Mouse (Mus musculus) urinary bladder, postnatal 25 days (tissue): Measurements from ENCODE around the gene Mrpl33.

Experiments used
- DNase-seq: peaks from one replicate; pipeline ENCODE4 v3.0.0; 2022; ENCODE audit warnings: low spot score

The Mrpl33 gene

DNA sequence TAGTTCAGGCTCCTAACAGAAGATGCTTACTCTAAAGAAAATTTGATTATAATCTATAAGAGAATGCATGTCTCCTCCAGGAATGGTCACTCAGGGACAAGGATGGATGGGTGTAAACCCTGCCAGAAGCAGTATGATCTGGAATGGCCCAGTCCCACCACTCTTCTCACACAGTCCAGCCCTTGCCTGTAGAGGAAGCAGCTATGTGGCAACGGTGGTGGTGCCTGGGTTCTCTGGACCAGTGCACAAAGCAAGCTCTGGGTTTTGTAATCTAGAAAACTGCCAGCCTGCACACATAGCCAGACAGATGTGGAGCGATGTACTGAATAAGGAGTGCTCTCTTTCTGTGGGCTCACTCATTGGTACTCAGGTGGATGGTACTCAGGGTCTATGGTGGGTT lies 43.8 kb downstream of the Mrpl33 start:
- no peak for DNase-seq

DNA sequence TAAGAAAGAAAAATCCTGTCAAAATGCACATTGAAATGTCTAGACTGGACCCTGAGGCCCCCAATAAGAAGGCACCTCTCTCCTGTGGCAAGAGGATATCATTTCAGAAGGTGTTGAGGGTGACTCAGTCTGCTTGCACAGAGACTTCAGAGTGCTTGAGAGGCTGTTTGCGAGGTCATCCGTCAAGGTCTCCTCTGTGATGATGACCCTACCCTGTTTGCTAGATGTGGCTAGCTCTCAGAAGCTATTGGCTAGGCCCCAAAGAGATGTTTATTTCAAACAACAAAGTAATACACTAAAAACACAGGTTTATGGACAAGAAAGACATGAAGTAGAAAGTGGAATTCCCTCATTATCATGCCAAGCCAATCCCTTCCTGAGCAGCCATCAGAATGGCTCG lies 45.6 kb downstream of the Mrpl33 start:
- DNase-seq, result no peak

- DNase-seq, result no peak
Observed at GRCm38 (mm10) chr5:31644272-31644671, 47.5 kb downstream of the Mrpl33 start.

DNA sequence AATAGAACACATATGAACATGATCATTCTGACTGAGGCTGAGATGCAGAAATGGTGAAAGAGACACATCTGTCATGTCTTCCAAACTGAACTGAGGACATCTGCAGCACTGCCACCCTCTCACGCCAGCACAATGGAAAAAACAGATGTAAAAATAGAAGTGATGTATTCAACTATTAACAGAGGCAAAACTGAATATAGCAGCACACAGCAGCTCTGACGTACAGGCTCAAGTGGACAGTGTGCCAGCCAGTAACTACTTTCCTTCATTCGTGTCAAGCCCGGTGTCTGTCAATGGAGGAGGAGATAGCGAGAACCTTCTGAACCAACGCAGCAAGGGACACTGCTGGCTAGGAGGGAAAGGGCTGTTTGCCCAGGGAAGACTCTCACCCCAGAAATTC lies 48.1 kb downstream of the Mrpl33 start:
- no peak for DNase-seq

DNA sequence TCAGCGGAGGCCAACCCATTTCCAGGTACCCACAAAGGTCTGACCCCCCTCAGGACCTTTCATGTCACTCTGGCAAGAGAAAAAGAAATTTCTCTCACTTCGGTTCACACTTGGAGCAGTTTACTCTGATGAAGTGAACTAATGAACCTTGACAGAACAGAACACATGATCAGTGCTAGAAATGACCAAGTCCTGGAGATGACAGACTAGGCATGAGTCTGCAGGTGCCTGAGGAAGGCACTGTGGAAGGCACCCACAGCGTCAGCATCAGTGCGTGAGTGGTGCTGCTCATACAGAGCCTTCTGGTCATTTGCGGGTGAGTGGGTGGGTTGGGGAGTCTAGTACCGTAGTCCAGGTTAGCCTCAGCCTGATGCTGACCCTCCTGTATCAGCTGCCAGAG lies 49.1 kb downstream of the Mrpl33 start:
- no peak for DNase-seq

- no peak for DNase-seq
Observed at GRCm38 (mm10) chr5:31646574-31646973, 49.8 kb downstream of the Mrpl33 start.

DNA sequence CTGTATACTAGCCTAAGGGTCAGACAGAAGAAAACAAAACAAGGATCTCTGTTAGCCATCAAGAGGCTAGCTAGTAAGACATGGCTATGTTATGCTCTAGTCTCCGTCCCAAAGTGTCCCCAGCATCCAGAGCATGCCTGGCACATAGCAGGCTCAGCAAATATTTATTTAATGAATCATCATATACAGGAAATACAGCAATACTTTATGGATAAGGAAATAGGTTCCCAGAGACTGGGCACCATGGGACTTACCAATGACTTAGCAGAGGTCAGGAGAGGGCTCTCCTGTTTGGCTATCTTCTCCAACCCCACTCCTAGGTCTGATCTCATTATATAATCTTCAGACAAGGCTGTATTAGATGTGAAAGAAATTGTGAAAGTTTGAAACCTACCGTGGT lies 50.6 kb downstream of the Mrpl33 start:
- DNase-seq, result no peak

GRCm38 (mm10) chr5:31650518-31651288 lies 54.0 kb downstream of the Mrpl33 start:
- no peak for DNase-seq

- DNase-seq, result no peak
Observed at GRCm38 (mm10) chr5:31655688-31656190, 59.0 kb downstream of the Mrpl33 start.

DNA sequence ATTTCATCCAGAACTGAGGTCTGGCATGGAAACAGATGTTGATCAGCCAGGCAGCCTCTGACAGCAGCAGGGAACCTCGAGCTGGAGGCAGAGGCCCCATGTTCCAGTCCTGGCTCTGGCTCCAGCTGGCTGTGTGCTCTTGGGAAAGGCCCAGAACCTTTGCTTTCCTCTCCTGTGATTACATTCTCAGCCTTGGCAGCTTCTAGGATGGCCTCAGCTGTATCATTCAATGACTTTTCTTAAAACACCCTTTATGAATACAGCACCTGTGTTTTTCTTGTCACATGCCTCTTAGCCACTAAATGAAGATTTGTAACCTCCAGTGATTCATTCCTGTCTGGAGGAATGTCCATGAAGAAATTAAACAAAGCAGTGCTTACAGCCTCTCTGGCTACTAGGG lies 69.4 kb downstream of the Mrpl33 start:
- DNase-seq, result no peak

- DNase-seq, result no peak
Observed at GRCm38 (mm10) chr5:31668325-31668968, 71.7 kb downstream of the Mrpl33 start.

GRCm38 (mm10) chr5:31669984-31670383 lies 73.2 kb downstream of the Mrpl33 start:
- no peak for DNase-seq

- DNase-seq, result no peak
Observed at GRCm38 (mm10) chr5:31671137-31671536, 74.4 kb downstream of the Mrpl33 start.

- DNase-seq, result no peak
Observed at GRCm38 (mm10) chr5:31673431-31673830, 76.7 kb downstream of the Mrpl33 start.

DNA sequence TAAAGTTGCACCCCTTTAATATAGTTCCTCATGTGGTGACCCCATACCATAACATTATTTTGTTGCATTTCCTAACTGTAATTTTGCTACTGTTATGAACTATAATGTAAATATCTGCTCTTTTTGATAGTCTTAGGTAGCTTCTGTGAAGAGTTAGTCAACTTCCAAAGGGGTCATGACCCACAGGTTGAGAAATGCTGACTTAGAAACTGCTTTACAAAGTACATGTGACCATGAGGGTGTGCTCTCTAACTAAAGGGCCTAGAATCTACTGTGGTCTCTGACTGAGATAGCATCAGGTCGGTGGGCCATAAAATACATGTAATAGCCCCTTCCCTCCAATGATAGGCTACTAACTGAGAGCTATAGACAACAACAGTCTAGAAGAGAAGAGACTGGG lies 81.3 kb downstream of the Mrpl33 start:
- DNase-seq, result no peak

- no peak for DNase-seq
Observed at GRCm38 (mm10) chr5:31680183-31680582, 83.4 kb downstream of the Mrpl33 start.

DNA sequence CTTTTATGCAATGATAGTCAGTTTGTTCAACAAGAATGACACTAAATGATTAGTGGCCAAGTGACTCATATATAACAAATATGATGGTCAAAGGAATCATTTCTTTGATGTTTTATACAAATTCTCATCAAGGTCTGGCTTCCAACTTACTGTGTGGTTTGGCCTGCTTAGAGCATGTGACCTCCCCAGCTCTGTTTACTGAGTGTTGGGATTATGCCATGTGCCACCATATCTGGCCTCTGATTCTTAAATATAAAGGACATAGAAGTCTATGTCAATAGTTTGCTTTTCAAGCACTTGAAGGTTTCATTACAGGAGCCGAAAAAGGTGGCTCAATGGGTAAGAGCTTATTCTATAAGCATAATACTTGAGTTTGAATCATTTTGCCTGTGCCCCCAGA lies 85.6 kb downstream of the Mrpl33 start:
- DNase-seq, result no peak

GRCm38 (mm10) chr5:31686040-31686439 lies 89.3 kb downstream of the Mrpl33 start:
- DNase-seq, result no peak

- no peak for DNase-seq
Observed at GRCm38 (mm10) chr5:31687972-31688371, 91.2 kb downstream of the Mrpl33 start.

- no peak for DNase-seq
Observed at GRCm38 (mm10) chr5:31693191-31693590, 96.5 kb downstream of the Mrpl33 start.

DNA sequence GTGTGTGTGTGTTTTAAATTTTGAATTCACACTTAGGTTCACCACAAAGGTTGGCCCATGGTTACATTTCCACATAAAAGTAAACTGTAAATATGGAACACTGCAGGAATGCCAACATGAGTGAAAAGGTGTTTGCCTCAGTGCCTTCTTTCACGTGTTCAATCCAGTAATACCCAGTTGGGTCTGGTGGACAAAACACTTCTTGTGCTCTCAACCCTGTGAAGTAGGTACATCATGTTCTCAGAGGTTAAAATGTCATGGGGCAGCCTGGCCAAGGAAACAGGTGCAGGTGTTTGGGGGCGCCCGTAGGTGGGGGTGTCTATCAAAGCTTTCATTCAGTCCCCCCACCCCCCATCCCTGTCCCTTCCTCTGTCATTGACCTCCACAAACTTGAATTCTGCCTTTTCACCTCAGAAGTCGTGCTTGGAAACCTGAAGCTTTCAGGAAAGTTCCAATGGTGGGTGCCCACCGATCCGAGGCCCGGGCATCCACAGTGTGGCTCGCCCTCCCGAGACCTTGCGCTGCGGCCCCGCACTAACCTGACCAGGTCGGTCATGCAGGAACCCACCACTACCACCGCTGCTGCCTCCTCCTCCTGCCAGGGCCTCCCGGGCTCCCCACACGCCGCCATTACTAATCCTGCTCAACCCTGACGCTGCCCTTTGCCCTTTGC lies 100.4 kb downstream of the Mrpl33 start, which contains the start of gene Rbks:
Gene Rbks (minus strand): TSS at position 657 of the 673 bp plus-strand sequence.
- no peak for DNase-seq

DNA sequence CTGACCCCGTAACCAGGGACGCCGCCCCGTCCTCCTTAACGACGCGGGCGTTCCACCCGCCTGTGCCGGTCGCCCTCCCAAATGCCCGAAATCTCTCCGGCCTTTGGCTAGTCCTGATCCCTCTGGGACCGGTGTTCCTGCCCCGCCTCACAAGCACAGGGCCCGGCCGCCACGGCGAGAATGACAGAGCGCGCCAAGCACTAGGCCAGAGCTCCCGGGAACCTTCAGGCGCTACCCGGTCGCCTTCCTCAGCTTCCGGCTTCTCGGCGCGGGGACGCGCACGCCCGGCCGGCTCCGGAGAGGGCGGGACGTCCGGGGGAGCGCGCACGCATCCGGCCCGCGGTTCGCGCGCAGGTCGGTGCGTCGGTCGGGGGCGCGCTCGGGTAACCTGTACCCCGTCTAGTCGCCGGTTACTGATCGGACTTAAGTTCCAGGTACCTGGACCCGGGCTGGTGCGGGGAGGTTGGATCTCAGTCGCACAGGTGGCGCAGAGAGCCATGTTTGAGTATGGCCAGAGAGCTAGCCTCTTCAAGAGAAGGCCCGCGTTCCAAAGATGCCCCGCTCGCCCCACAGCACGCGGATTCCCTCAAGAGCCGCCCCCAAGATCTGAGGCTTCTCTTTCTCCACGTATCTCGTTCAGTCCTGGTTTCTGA lies 101.0 kb downstream of the Mrpl33 start, which contains the start of gene Babam2:
Gene Babam2 (plus strand): TSS at position 41 of the 653 bp plus-strand sequence.
- DNase-seq, result peak; percentile 86
